Mouse (Mus musculus): ENCODE measurements around the gene Smco3. TPM values are rescaled to one million over a fixed set of nuclear protein-coding genes. Genes with fewer than 3 reads are reported as not detected.

Gene Smco3
- polyA plus RNA-seq, 1 experiment from 2014 or later: not detected

Small RNA genes within 50 kb of the gene (microRNA-seq; reads per million reads assigned to microRNA genes)
- not detected for gene Gm44364

Other genes with a start within 250 kb of the Smco3 start
- 6.3 and 7.1 TPM in 2 replicates for gene Plbd1, start 173.5 kb downstream of the Smco3 start, polyA plus RNA-seq (2015; fragmentation: Nextera tagmentation; extraction: Ambion mirVana)
- gene Gucy2c, start 53.7 kb downstream of the Smco3 start, polyA plus RNA-seq (2015; fragmentation: Nextera tagmentation; extraction: Ambion mirVana): 0.05 and 0.11 TPM in 2 replicates
- 0.16 and 0.20 TPM in 2 replicates for gene Hist4h4, start 31.0 kb downstream of the Smco3 start, polyA plus RNA-seq (2015; fragmentation: Nextera tagmentation; extraction: Ambion mirVana)
- 79.2 and 90.0 TPM in 2 replicates for gene H2afj, start 27.2 kb downstream of the Smco3 start, polyA plus RNA-seq (2015; fragmentation: Nextera tagmentation; extraction: Ambion mirVana)
- 0.99 and 2.5 TPM in 2 replicates for gene BC049715, start 7.8 kb downstream of the Smco3 start, polyA plus RNA-seq (2015; fragmentation: Nextera tagmentation; extraction: Ambion mirVana)
- gene Wbp11, start 7.2 kb downstream of the Smco3 start, polyA plus RNA-seq (2015; fragmentation: Nextera tagmentation; extraction: Ambion mirVana): 64.5 and 77.7 TPM in 2 replicates
- 11.6 and 13.6 TPM in 2 replicates for gene Art4, start 22.3 kb upstream of the Smco3 start, polyA plus RNA-seq (2015; fragmentation: Nextera tagmentation; extraction: Ambion mirVana)
- gene Mgp, start 40.4 kb upstream of the Smco3 start, polyA plus RNA-seq (2015; fragmentation: Nextera tagmentation; extraction: Ambion mirVana): 570 and 632 TPM in 2 replicates
- gene Erp27, start 86.7 kb upstream of the Smco3 start, polyA plus RNA-seq (2015; fragmentation: Nextera tagmentation; extraction: Ambion mirVana): 0.70 and 0.96 TPM in 2 replicates
- 0.38 and 0.62 TPM in 2 replicates for gene Pde6h, start 88.4 kb upstream of the Smco3 start, polyA plus RNA-seq (2015; fragmentation: Nextera tagmentation; extraction: Ambion mirVana)
- gene Arhgdib, start 106.4 kb upstream of the Smco3 start, polyA plus RNA-seq (2015; fragmentation: Nextera tagmentation; extraction: Ambion mirVana): 103 and 152 TPM in 2 replicates

Data from heart, embryonic 16.5 days (tissue).